Mouse (Mus musculus): Measurements from ENCODE around the gene Mis18bp1. TPM values are rescaled to one million over a fixed set of nuclear protein-coding genes. Genes with fewer than 3 reads are reported as not detected.

Mis18bp1 gene
- total and polyA plus RNA-seq, 3 experiments = 20.0 to 21.2 TPM; not detected in 1

DNA sequence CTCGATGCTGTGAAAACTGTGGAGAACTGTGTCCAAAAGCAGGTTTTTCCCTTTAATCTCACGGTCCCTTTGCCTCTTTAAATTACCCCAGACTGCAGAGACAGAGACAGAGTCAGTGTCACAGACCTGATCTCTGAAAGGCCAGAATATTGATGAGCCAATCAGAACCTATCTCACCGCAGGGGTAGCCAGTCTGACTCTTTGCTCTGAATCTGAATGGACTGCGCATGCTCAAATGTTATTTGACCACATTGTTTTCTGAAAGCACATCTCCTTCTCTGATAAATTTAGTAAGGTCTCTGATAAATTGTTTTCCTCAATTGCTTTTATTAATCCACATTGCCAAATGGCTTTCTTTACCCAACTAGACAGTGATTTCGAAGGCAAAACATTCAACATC, 53.0 kb downstream of the Mis18bp1 start:
- H3K79me2 ChIP-seq (ENCODE audit: control insufficient read depth, insufficient read depth, low read length, poor library complexity) = no peaks in the 10 kb centered on the region
- no peak overlapping the region for H3K4me3 ChIP-seq (ENCODE audit: control insufficient read depth in 1 of 2, insufficient read depth in 1 of 2, low read depth in 2 of 2, low read length in 2 of 2)
- no peaks in the 10 kb centered on the region for H3K4me1 ChIP-seq (ENCODE audit: control insufficient read depth in 1 of 2, insufficient read depth in 2 of 2, low read length in 2 of 2)
- H3K9me3 ChIP-seq (replicated peaks; ENCODE audit: insufficient read depth, low read length) = no peaks in the 10 kb centered on the region
- peaks cover 0 to 11% of the 10 kb centered on the region in 2 experiments; a peak in 2 of 4 replicates for H3K36me3 ChIP-seq (ENCODE audit: control insufficient read depth in 1 of 2, insufficient read depth in 2 of 2, low read length in 2 of 2)
- no peak for DNase-seq (ENCODE audit: low read depth, low spot score)
- H3K27ac ChIP-seq (ENCODE audit: control insufficient read depth, low read depth, low read length) = no peak overlapping the region
- H3K27me3 ChIP-seq (ENCODE audit: control insufficient read depth in 1 of 2, insufficient read depth in 2 of 2, low read length in 2 of 2) = no peaks in the 10 kb centered on the region
- no peak overlapping the region for H3K9ac ChIP-seq (ENCODE audit: control insufficient read depth, low read depth, low read length, poor library complexity, severe bottlenecking)
- TF ChIP-seq NRF1 (IDR thresholded peaks at IDR 0.05; ENCODE audit: insufficient read depth, low read depth, low read length, poor library complexity, severe bottlenecking) (no peak), MYC (IDR thresholded peaks at IDR 0.05; ENCODE audit: low read depth, low read length) (no peak), ETS1 (IDR thresholded peaks at IDR 0.05; ENCODE audit: low read depth, low read length) (no peak), GATA1 (IDR thresholded peaks at IDR 0.05; ENCODE audit: low read depth, low read length) (no peak), ELF1 (IDR thresholded peaks at IDR 0.05; ENCODE audit: low read depth, low read length) (no peak), POLR2AphosphoS5 (IDR thresholded peaks at IDR 0.05; ENCODE audit: borderline replicate concordance, low read depth, low read length) (no peak), USF1 (IDR thresholded peaks at IDR 0.05; ENCODE audit: low read depth, low read length) (no peak), E2F4 (IDR thresholded peaks at IDR 0.05; ENCODE audit: borderline replicate concordance, low read depth, low read length) (no peak), JUND (IDR thresholded peaks at IDR 0.05; ENCODE audit: low read depth, low read length) (no peak), USF2 (IDR thresholded peaks at IDR 0.05; ENCODE audit: borderline replicate concordance in 1 of 2, insufficient read depth in 1 of 2, low read depth in 1 of 2, low read length in 2 of 2) (no peak), BHLHE40 (IDR thresholded peaks at IDR 0.05; ENCODE audit: borderline replicate concordance, low read depth, low read length) (no peak), HCFC1 (IDR thresholded peaks at IDR 0.05; ENCODE audit: low read depth, low read length) (no peak), CHD2 (IDR thresholded peaks at IDR 0.05; ENCODE audit: low read length) (no peak), GABPA (IDR thresholded peaks at IDR 0.05; ENCODE audit: low read depth, low read length) (no peak), ZNF384 (IDR thresholded peaks at IDR 0.05; ENCODE audit: low read depth, low read length) (no peak), TCF12 (IDR thresholded peaks at IDR 0.05; ENCODE audit: low read depth, low read length) (no peak), TBP (IDR thresholded peaks at IDR 0.05; ENCODE audit: low read depth, low read length) (no peak), MXI1 (IDR thresholded peaks at IDR 0.05; ENCODE audit: low read depth, low read length) (no peak), ZC3H11A (IDR thresholded peaks at IDR 0.05; ENCODE audit: low read depth, low read length) (no peak), MEF2A (IDR thresholded peaks at IDR 0.05; ENCODE audit: extremely low read depth, insufficient replicate concordance, low read depth, low read length, poor library complexity, severe bottlenecking) (no peak)

DNA sequence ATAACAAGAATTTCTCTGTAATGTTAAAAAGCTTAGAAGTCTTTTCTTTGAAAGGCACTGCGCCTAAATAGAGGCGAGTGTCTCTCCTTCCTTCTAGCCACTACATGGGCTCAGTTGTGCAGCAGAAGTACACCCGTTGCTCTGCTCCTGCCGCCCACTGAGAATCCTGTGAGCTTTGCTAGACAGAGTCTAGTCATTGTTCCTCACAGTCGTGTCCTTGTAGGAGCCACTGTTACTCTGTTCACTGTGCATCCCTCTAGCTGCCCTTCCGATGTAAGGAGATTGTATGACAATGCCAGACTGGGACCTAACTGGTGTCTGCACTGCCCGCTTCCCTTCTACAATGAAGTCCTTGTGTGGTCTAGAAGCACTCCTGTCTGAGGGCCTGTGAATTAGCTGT, 53.4 kb downstream of the Mis18bp1 start:
- no peak overlapping the region for H3K9ac ChIP-seq (ENCODE audit: control insufficient read depth, low read depth, low read length, poor library complexity, severe bottlenecking)
- H3K4me3 ChIP-seq (ENCODE audit: control insufficient read depth in 1 of 2, insufficient read depth in 1 of 2, low read depth in 2 of 2, low read length in 2 of 2) = no peak overlapping the region
- H3K36me3 ChIP-seq (ENCODE audit: control insufficient read depth in 1 of 2, insufficient read depth in 2 of 2, low read length in 2 of 2) = peaks cover 0 to 11% of the 10 kb centered on the region in 2 experiments; a peak in 2 of 4 replicates
- TF ChIP-seq JUND (IDR thresholded peaks at IDR 0.05; ENCODE audit: low read depth, low read length) = no peak
- no peak for TF ChIP-seq TAL1 (IDR thresholded peaks at IDR 0.05; ENCODE audit: low read length)
- no peak for TF ChIP-seq UBTF (IDR thresholded peaks at IDR 0.05; ENCODE audit: borderline replicate concordance, insufficient read depth, low read depth, low read length)
- TF ChIP-seq GABPA (IDR thresholded peaks at IDR 0.05; ENCODE audit: low read depth, low read length) = no peak
- TF ChIP-seq RCOR1 (IDR thresholded peaks at IDR 0.05; ENCODE audit: low read depth, low read length) = no peak
- no peak for TF ChIP-seq NELFE (IDR thresholded peaks at IDR 0.05; ENCODE audit: low read depth, low read length)
- TF ChIP-seq SIN3A (IDR thresholded peaks at IDR 0.05; ENCODE audit: low read length) = no peak
- TF ChIP-seq ZC3H11A (IDR thresholded peaks at IDR 0.05; ENCODE audit: low read depth, low read length) = no peak
- TF ChIP-seq MAFK (IDR thresholded peaks at IDR 0.05; ENCODE audit: borderline replicate concordance, low read depth, low read length) = no peak
- no peak for TF ChIP-seq POLR2AphosphoS2 (IDR thresholded peaks at IDR 0.05; ENCODE audit: low read length)
- no peak for TF ChIP-seq HCFC1 (IDR thresholded peaks at IDR 0.05; ENCODE audit: low read depth, low read length)
- TF ChIP-seq ZMIZ1 (IDR thresholded peaks at IDR 0.05; ENCODE audit: low read depth, low read length) = no peak
- TF ChIP-seq USF2 (IDR thresholded peaks at IDR 0.05; ENCODE audit: borderline replicate concordance in 1 of 2, insufficient read depth in 1 of 2, low read depth in 1 of 2, low read length in 2 of 2) = no peak
- no peak for TF ChIP-seq CHD2 (IDR thresholded peaks at IDR 0.05; ENCODE audit: low read length)
- TF ChIP-seq GATA1 (IDR thresholded peaks at IDR 0.05; ENCODE audit: low read depth, low read length) = no peak
- TF ChIP-seq TCF12 (IDR thresholded peaks at IDR 0.05; ENCODE audit: low read depth, low read length) = no peak
- TF ChIP-seq MXI1 (IDR thresholded peaks at IDR 0.05; ENCODE audit: low read depth, low read length) = no peak
- no peak for TF ChIP-seq MAX (IDR thresholded peaks at IDR 0.05; ENCODE audit: low read length)
- TF ChIP-seq MYC (IDR thresholded peaks at IDR 0.05; ENCODE audit: low read depth, low read length) = no peak
- no peak for TF ChIP-seq NRF1 (IDR thresholded peaks at IDR 0.05; ENCODE audit: insufficient read depth, low read depth, low read length, poor library complexity, severe bottlenecking)
- H3K27ac ChIP-seq (ENCODE audit: control insufficient read depth, low read depth, low read length) = no peak overlapping the region
- H3K9me3 ChIP-seq (replicated peaks; ENCODE audit: insufficient read depth, low read length) = no peaks in the 10 kb centered on the region
- no peaks in the 10 kb centered on the region for H3K4me1 ChIP-seq (ENCODE audit: control insufficient read depth in 1 of 2, insufficient read depth in 2 of 2, low read length in 2 of 2)
- H3K79me2 ChIP-seq (ENCODE audit: control insufficient read depth, insufficient read depth, low read length, poor library complexity) = no peaks in the 10 kb centered on the region
- no peak for DNase-seq (ENCODE audit: low read depth, low spot score)
- H3K27me3 ChIP-seq (ENCODE audit: control insufficient read depth in 1 of 2, insufficient read depth in 2 of 2, low read length in 2 of 2) = no peaks in the 10 kb centered on the region

Measured in MEL (cell line).